Mouse (Mus musculus): Measurements from ENCODE around the gene Fam131a.

Gene Fam131a

DNA sequence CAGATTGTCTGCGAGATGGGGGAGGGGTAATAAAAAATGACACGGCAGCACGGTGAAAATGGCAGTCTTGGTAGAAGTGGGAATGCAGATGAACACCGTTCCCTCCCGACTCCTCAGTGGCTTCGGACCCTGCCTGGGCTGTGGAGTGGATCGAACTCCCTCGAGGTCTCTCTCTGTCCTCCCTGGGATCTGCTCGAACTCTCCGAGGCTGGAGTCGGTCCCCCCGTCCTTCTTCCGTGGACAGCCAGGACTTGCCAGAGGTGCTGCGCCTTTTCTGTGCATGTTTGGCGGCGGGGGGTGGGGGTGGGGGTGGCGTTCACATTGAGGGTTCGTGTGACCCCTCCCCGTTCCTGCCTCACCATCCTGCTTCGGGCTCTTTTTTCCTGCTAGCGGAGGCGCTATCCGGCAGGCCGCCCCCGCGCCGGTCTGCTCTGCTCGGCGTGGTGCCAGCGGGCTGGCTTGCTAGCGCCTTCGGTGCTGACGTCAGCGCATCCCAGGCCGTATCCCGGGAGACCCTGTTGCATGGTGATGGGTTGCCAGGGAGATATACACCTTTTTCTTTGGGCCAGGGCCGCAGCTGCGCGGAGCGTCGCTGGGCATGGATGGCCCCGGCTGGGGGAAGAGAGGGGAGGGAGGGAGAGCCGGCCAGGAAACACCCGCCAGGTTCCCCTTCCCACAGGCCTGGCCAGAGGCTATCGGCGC is 2.7 kb downstream of the Fam131a start:
- peak; percentile 76 for DNase-seq (ENCODE audit: low spot score)

DNA sequence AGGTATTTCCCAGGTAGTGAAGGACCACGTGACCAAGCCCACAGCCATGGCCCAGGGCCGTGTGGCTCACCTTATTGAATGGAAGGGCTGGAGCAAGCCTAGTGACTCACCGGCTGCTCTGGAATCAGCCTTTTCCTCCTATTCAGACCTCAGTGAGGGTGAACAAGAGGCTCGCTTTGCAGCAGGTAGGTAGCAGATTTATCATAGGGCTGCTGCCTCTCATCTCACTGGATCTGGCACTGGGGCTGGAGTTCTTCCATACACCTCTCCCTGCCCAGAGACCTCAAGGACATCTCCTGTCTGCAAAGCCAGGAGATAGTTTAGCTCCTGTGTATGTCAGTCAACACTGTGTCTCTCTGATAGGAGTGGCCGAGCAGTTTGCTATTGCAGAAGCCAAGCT is 6.2 kb downstream of the Fam131a start:
- DNase-seq (ENCODE audit: low spot score) = no peak

DNA sequence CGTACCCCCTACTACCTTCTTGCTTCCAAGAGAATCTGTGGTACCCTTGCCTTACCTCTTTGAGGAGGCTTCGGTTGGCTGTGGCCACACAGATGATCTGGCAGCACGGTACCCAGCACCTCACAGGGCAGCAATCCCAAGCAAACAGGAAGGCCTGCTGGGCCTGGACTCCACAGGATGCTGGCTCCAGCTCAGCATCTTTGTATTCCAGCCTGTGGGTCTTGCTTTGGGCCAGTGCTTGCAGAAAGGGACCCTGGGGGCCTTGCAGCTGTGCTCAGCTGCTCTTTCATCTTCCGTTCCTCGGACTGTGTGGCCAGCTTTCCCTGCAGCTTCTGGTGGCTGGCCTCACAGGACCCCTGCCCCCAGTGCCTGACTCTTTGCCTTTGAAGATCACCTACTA is 7.0 kb downstream of the Fam131a start:
- no peak for DNase-seq (ENCODE audit: low spot score)

DNA sequence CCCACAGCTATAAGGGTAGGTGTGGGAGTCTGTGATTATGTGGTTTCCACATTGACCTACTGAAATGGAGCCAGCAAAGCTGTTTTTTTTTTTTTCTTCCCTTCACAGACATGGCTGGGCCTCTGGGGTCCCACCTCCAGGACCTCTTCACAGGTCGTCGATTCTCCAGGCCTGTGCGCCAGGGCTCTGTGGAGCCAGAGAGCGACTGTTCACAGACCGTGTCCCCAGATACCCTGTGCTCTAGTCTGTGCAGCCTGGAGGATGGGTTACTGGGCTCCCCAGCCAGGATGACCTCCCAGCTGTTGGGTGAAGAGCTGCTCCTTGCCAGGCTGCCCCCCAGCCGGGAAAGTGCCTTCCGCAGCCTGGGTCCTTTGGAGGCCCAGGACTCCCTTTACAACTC is 8.3 kb downstream of the Fam131a start:
- DNase-seq (ENCODE audit: low spot score) = no peak

DNA sequence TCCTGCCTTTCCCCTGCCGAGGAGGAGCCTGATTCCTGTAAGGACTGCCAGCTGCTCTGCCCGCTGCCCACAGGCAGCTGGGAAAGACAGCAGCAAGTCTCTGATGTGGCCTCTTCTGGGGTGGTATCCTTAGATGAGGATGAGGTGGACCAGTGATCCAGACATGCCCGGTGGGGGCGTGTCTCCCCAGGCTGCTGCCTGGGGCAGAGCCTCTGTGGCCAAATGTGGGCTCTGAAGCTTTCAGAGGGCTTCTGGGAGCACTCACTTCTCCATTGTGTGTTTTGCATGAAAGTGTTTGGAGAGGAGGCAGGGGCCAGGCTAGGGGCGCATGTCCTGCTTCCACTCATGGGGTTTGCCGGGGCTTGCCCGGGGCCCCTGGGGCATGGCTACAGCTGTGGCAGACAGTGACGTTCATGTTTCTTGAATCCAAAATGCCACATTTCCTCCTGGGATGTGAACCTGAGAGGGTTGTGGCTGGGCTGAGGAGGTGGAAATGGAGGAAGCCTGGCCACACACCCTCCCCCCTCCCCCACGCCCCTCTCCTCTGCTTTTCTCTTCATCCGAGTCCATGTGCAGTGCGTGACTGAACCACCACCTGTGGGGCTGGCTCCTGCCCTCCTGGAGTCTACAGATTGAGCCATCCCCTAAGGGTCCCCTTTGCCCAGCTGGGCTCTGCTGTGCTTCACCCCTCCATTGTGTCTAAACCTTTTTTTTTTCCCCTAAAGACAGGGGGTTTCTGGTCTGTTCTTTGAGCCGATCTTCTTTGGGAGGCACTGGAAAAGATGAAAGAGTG is 8.9 kb downstream of the Fam131a start:
- DNase-seq (ENCODE audit: low spot score) = no peak

DNA sequence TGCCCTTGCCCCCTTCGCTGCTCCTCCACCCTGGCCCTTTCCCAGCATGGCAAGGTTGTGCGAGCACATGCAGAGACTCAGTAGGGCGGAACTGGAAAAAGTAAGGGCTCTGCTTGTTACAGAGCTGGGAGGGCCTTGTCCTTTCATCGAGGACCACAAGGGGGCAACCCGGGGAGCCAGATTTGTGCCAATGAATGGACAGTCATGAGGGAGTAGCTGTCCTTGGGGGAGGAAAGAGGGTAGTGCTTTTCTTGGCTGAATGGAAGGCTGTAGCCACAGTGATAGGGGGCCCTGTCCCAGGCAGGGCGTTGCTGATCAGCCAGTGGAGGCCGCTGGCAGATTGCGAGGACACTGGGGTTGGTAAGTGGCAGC is 9.5 kb downstream of the Fam131a start:
- DNase-seq (ENCODE audit: low spot score) = peak; percentile 74

DNA sequence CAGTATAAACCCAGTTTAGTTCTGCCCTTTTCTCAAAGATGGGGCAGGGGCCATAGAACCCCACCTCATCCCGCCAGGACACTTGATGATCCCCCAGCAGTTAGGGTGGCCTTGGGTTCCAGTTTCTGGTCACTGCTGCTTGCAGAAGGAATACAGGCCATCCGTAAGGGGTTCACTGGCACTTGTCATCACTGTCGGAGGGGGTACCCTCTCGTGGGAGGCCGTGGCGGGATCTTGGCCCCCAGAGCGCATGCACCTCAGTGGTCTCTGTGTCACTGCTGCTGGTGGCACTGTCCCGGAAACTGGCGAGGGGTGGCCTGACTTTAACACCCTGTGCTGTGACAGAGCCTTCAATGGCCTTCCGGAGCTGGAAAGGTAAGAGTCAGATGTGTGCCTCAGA is 10.0 kb downstream of the Fam131a start:
- no peak for DNase-seq (ENCODE audit: low spot score)

DNA sequence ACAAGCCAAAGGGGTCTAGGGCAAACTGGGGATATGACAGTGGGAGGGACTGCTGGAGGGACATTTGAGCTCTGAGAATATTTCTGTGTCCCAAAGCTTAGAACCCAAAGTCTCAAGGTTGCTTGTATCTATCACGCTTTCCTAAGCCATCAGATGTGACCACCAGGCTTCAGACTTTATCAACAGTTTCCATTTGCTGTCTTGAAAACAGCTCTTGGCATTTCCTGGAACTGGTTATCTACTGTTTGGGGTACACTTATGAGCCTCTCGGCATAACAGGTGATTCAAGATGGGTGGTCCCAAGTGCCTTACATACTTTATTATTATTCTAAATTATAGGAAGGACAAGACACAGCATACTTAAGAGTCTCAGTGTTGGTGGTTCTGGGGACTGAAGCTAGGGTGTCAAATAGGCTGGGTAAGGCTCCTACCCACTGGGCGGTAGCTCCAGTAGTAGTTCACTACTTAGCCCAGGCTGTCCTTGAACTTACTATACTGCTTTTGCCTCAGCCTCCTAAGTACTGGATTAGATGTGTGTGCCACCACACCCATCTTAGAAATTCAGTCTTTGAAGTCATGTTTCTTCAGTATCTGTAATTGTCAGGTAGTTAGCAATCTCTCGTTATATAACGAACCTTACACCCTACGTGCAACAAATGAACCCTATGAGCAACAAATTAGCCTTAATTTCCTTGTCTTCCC is 10.8 kb downstream of the Fam131a start:
- DNase-seq (ENCODE audit: low spot score) = no peak

DNA sequence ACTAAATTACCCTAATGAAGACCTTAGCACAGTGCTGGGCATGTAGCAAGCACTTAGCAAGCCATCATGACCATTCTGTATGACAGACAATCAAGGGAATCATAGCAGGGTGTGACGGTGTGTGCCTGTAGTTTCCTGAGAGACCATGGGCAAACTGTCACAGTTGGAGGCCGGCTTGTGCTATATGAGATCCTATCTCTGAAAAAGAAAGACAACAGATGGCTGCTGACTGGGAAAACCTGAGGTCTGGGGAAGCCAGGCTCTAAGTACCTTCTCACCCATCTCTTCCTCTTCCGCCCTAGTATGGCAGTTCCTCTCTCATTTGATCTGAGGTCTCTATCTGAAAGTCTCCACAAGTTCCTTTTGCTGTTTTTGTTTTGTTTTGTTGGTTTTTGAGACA is 12.7 kb downstream of the Fam131a start:
- no peak for DNase-seq (ENCODE audit: low spot score)

DNA sequence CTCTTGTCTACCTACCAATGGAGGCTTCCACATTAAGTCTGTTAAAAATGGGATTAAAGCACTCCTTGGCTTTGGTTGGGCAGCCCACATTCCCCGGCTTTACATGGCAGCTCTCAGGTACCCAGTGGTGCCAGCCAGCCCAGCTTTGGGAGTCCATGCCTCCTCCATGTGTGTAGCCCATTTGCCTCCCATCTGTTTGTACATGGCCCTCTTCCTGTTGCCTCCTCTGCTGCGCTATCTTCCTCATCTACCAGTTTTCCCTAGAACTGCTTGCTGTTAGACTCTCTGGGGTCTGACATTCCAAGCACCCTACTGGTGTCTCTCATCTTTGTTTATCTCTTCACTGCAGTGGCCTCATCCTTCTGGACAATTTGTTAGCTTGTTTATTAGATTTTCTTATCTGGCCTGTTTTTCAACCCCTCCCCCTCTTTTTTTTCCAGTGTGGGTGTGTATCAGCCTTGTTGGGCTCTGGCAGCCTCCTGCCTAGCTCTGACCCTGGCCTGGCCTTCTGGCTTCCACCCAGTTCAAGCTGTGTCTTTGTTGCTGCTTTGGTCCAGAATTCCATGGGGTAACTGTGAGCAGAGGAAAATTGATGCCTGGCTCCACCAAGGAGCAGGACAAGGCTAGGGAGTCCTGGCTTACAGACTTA is 13.5 kb downstream of the Fam131a start:
- DNase-seq (ENCODE audit: low spot score) = no peak

DNA sequence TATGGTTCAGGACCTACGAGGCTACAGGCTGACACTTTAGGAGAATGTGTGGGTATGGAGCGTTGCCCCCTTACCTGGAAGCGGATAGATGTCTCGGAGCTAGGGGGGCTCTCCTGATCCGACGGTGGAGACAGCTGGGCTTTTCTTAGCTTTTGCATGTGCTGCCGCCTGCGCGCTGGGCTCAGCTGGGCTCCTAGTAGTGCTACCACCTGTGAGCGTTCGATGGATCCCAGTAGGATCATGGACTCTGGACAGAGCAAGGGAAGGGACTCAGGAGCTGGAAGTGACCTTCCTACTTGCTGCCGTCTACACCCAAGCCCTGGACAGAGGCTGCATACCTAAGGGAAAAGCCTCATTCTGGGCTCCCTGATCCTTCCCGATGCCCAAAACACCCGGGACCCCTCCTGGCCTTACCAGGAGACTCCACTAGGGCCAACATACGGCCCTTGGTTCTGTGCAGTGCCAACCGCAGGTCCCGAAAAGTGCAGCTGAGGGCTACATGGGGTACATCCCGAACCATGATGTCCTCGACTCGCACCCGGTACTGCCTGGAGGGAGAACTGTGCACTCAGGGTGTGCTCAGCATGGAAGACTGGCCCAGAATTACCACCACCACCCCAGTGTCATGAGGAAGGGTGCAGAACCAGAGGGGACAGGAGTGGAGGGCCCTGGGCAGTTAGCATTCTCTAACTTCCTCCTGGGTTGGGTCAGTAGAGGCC is 15.3 kb downstream of the Fam131a start:
- no peak for DNase-seq (ENCODE audit: low spot score)

DNA sequence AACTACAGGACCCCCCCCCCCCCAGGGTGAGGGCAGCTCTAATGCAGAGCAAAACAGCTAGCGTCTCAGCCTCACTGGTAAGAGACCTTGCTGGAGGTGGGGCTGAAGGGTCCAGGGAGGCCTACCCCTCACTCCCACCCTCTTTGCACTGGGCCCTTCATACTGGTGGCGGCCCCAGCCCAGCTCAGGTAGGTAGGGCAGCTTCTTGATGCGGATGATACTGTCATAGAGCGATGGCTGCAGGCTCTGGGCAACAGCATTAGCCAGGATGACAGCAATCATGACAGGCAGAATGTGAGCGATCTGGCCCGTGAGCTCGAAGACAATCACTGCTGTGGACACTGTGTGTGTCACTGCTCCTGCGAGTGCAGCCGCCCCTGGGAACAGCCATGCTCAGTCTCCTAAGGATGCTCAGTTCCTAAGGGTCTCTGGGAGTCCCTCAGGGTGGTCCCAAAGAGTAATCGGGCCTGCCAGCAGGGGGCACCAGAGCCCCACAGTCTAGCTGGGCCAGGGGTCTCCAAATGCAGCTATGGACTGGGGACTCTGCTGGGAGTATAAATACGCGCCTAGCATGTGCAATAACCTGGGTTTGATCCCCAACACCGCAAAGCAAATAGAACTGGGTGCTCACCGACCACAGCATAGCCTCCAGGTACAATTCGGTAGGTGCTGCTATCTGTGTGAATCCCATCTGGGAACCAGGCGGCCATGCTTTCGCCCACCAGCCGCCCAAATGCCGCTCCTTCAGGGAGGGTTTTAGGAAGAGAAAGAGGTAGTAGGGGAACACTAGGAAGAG is 16.1 kb downstream of the Fam131a start:
- no peak for DNase-seq (ENCODE audit: low spot score)

DNA sequence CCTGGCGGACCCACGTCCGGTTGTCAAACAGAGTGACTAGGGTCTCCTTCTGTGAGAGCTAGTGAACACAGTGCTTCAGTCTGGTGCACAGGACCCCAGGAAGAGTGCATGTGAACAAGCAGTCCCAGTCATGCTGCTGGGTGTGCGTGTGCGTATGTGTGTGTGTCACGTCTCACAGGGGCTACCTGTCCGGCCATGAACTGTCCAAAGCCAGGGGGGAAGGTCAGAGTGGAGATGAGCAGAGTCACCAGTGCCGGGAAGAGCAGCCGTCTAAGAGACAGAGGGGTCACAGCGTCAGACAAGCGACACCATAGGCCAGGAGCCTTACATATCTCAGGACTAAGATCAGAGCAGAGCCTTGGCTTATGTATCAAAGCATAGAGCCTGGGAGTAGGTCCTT is 17.3 kb downstream of the Fam131a start:
- no peak for DNase-seq (ENCODE audit: low spot score)

DNA sequence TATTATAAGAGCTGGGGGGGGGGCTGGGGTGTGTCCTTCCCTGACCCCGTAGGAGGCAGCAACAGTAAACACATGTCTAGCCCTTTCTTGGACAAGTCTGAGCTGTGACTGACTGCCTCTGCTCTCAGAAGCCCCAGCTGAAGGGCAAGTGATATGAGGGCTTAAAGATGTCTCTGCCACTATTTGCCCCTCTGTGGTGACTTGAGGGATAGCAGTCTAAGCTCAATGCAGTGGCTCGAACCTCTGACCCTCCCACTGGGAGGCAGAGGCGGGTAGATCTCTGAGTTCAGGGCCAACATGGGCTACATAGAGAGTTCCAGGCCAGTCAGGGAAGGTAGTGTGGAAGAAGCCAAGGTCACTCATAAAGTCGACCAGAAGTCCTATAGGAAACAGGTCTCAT is 17.8 kb downstream of the Fam131a start:
- no peak for DNase-seq (ENCODE audit: low spot score)

DNA sequence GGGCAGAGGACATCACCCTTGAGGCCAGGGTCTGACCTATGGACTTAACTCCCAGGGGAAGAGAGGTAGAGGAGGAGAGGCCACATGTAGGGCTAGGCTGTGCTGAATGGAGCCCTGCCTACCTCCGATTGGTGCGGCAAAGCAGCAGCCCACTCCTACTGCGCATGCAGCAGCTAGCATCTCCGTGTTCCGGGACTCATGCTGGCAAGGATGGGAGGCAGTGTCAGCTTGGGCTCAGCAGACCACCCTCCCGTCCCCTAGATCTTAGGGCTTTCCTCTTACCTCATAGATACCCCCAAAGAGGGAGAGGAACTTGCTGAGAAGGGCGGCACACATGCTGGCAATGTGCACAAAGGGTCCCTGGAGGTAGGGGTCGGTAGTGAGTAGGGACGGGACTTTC is 19.1 kb downstream of the Fam131a start:
- DNase-seq (ENCODE audit: low spot score) = no peak

DNA sequence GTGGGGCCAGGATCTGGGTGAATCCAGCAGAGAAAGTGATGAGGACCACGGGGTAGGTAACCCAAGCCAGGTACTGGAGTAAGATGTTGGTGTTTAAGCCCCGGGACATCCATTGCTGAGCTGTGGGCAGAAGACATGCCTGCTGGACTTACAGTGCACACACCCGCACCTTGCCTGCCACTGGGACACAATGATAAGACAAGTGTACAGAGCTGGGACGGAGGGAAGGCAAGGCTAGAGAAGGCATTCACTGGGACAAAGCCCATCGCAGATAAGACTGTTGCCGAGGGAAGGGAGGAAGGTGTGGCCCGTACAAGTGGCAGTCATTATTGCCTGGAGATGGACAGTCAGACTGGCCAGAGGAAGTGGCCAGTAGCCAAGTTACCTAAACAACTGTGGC is 19.8 kb downstream of the Fam131a start:
- DNase-seq (ENCODE audit: low spot score) = no peak

DNA sequence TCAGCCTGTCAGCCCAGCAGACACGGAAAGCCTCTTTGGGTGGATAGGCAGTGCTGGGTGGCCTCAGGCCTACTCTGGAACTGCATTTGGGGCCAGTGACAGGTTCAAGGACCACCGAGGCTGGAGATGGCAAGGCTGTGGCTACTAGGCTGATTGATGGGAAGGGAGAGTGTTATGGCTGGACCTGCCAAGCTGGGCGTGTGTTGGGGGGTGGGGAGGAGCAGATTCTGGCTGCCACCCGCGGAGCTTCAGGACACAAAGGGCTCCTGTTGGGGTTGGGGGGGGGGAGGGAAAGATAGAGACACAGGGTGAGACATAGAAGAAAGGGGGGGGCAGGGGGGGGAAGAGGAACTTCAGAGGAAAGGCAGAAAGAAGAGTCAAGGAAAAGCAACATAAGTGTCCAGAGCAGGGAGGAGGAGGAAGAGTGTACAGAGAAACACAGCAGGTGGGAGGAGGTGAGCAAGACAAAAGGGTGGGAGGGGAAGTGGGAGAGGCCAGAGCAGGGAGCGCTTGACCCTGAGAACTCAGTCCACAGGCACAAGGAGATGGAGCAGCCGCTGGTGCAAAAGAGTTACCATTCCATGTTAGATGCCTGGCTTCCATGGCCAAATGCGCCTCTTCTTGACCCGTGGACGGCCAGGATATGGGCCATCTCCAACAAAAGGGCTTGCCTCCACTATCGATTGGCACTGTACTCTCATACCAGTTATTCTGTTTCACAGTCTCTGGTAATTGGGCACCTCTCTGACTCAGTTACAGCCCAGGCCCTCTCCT is 21.5 kb downstream of the Fam131a start:
- DNase-seq (ENCODE audit: low spot score) = no peak

DNA sequence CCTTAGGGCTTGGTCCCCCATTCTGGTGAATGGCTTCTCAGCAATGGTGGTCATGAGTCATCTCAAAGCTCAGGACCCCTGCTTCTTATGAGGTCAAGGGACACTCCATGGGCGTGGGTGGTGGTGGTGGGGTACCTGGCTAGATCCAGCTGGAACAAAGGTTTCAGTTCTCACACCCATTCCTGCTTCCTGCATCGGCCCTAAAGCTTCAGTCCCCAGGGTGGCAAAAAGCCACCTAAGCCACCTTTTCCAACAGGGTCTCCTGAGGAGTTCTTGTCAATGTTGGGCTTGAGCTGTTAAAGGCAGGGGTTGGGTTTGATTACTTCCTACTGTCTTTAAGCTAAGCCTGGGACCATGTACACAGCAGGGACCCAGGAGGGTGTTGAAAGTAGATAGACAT is 22.1 kb downstream of the Fam131a start:
- DNase-seq (ENCODE audit: low spot score) = no peak

DNA sequence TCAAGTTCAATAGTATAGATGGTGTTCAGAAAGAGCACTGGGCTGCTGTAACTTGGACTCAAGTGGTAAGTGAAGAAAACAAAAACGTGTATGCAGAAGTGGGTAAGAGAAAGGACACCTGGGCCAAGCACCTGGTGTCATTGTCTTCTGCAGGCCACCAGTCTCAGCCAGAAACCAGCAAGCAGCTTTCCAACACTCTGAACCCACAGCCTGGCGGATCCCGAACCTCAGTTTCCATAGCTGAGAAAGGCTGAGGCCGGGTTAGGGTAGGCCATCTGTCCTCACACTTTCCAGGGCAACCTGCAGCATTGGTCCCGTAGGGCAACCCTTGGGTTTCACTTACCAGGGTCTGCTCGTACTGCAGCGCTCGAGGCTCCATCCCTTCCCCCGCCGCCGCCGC is 22.5 kb downstream of the Fam131a start:
- DNase-seq (ENCODE audit: low spot score) = no peak

All from urinary bladder, postnatal 14 days (tissue).